9 mouse cellular contexts compared by ENCODE assay signal in genomic region chr11:87519260-87519659, GRCm38 (mm10). TPM values are rescaled to one million over a fixed set of nuclear protein-coding genes. Genes with fewer than 3 reads are reported as not detected.
DNase-seq lines count a peak whose midpoint lies in the region; ATAC-seq and TF ChIP-seq lines count a peak whose summit lies in the region.
"Had no signal": no experiment of that assay in that cellular context is flagged by ENCODE, and none has a peak within 500 bp of the region (broad histone marks: within the 10 kb centered on the region; RNA-seq: fewer than 3 reads in every experiment).

No protein-coding gene starts in this region.

- peak; percentile 27 for DNase-seq in forebrain, postnatal 0 days
- DNase-seq in right cerebral cortex, adult 18-20 months: peak; percentile 12
- no peak for DNase-seq in right cerebral cortex, postnatal 4 days
- DNase-seq in cerebellum, adult 9-10 months: peak; percentile 36
- DNase-seq in lung, adult 2 months: peak; percentile 15
- peak; percentile 64 for DNase-seq in splenic B cell, adult 2 months (ENCODE audit: low read depth, low spot score)

- no peaks in the 10 kb centered on the region for H3K9me3 ChIP-seq in forebrain, postnatal 0 days (ENCODE audit: low read length)
- no peaks in the 10 kb centered on the region for H3K9me3 ChIP-seq in forebrain, embryonic 16.5 days (ENCODE audit: control insufficient read depth, low read length)

- H3K4me1 ChIP-seq in forebrain, postnatal 0 days (ENCODE audit: insufficient read depth): no peaks in the 10 kb centered on the region
- no peaks in the 10 kb centered on the region for H3K4me1 ChIP-seq in forebrain, embryonic 16.5 days (replicated peaks; ENCODE audit: control insufficient read depth, insufficient read depth, low read length)
- H3K4me1 ChIP-seq in lung, adult 2 months (ENCODE audit: control insufficient read depth, insufficient read depth, low read length): no peaks in the 10 kb centered on the region; the same call in none of the 2 replicates

- no peak for ATAC-seq in forebrain, postnatal 0 days
- ATAC-seq in forebrain, embryonic 16.5 days: no peak
- ATAC-seq in hematopoietic stem cell, adult 5-6 weeks (replicated peaks in 1 of 2; ENCODE audit: insufficient read depth in 1 of 2, low FRiP score in 2 of 2, low TSS enrichment in 1 of 2, low read depth in 1 of 2, poor library complexity in 2 of 2, severe bottlenecking in 2 of 2): peak; percentile 85 to 88

- H3K36me3 ChIP-seq in forebrain, postnatal 0 days (ENCODE audit: insufficient read depth): no peaks in the 10 kb centered on the region
- H3K36me3 ChIP-seq in forebrain, embryonic 16.5 days (ENCODE audit: control insufficient read depth, insufficient read depth): no peaks in the 10 kb centered on the region
- no peaks in the 10 kb centered on the region for H3K36me3 ChIP-seq in splenic B cell, adult 2 months (ENCODE audit: control insufficient read depth, insufficient read depth, low read length, poor library complexity, severe bottlenecking)

- no peak overlapping the region for H3K9ac ChIP-seq in forebrain, postnatal 0 days
- H3K9ac ChIP-seq in forebrain, embryonic 16.5 days (replicated peaks; ENCODE audit: low read depth, low read length): no peak overlapping the region

- H3K27ac ChIP-seq in forebrain, postnatal 0 days (ENCODE audit: low read depth, low read length): no peak overlapping the region
- no peak overlapping the region for H3K27ac ChIP-seq in forebrain, embryonic 16.5 days (ENCODE audit: low read length)
- H3K27ac ChIP-seq: macrophage had no signal

- WGBS in forebrain, postnatal 0 days: 4% methylated on average over 2 of the region's 2 CpGs
- 7% methylated on average over 2 of the region's 2 CpGs for WGBS in forebrain, embryonic 16.5 days
- WGBS in lung, adult 2 months: 11% methylated on average over 2 of the region's 2 CpGs

- H3K4me3 ChIP-seq in forebrain, postnatal 0 days (ENCODE audit: low read depth, low read length): no peak overlapping the region
- H3K4me3 ChIP-seq in forebrain, embryonic 16.5 days (replicated peaks; ENCODE audit: low read length): no peak overlapping the region
- no peak overlapping the region for H3K4me3 ChIP-seq in lung, adult 2 months (replicated peaks; ENCODE audit: extremely low read depth, low read depth, low read length)

- peak; percentile 74 for TF ChIP-seq CTCF in forebrain, postnatal 0 days (IDR thresholded peaks at IDR 0.05; ENCODE audit: low read depth)
- TF ChIP-seq CTCF in lung, adult 2 months (IDR thresholded peaks at IDR 0.05; ENCODE audit: insufficient read depth, low read length): peak; percentile 74

- H3K4me2 ChIP-seq in forebrain, postnatal 0 days (ENCODE audit: low read depth): no peak overlapping the region
- H3K4me2 ChIP-seq in forebrain, embryonic 16.5 days (ENCODE audit: low read length): no peak overlapping the region

- TF ChIP-seq POLR2A in lung, adult 2 months (IDR thresholded peaks at IDR 0.05; ENCODE audit: borderline replicate concordance, extremely low read depth, low read depth, low read length): no peak

- no peaks in the 10 kb centered on the region for H3K27me3 ChIP-seq in forebrain, postnatal 0 days (ENCODE audit: insufficient read depth, low read length)
- no peaks in the 10 kb centered on the region for H3K27me3 ChIP-seq in forebrain, embryonic 16.5 days (replicated peaks; ENCODE audit: control insufficient read depth, insufficient read depth, low read length)
- H3K27me3 ChIP-seq in splenic B cell, adult 2 months (ENCODE audit: control insufficient read depth, insufficient read depth, low read length, poor library complexity, severe bottlenecking): no peaks in the 10 kb centered on the region

RNA-seq across cellular contexts. Expression of gene Gm11492, which starts 47.2 kb away (rescaled TPM):
- total RNA-seq in forebrain, postnatal 0 days (2014; rRNA removed): not detected in 2 replicates
- not detected in 2 replicates for polyA plus RNA-seq in forebrain, postnatal 0 days (2015; fragmentation: Nextera tagmentation; extraction: Ambion mirVana)
- polyA plus RNA-seq in forebrain, embryonic 16.5 days (2015; fragmentation: Nextera tagmentation; extraction: Ambion mirVana): not detected in 2 replicates
- total RNA-seq in hematopoietic stem cell, adult 5-6 weeks (2017): not detected in 2 replicates
- polyA plus RNA-seq in lung, adult 2 months (2012; rRNA removed): not detected in 2 replicates
- polyA plus RNA-seq: macrophage had no signal

RNA-seq across cellular contexts. Expression of gene Sept4, which starts 49.4 kb away (rescaled TPM):
- 19.9 and 22.5 TPM in 2 replicates for total RNA-seq in forebrain, postnatal 0 days (2014; rRNA removed)
- 33.5 and 34.2 TPM in 2 replicates for polyA plus RNA-seq in forebrain, postnatal 0 days (2015; fragmentation: Nextera tagmentation; extraction: Ambion mirVana)
- polyA plus RNA-seq in forebrain, embryonic 16.5 days (2015; fragmentation: Nextera tagmentation; extraction: Ambion mirVana): 21.9 and 22.9 TPM in 2 replicates
- 7.6 and 12.0 TPM in 2 replicates for total RNA-seq in hematopoietic stem cell, adult 5-6 weeks (2017)
- polyA plus RNA-seq in lung, adult 2 months (2012; rRNA removed): 149 and 238 TPM in 2 replicates
- polyA plus RNA-seq: macrophage had no signal

Comparison
In these comparisons a context has a peak if more than half of its experiments do, and no peak if none do; other contexts are left out.
1. ATAC-seq: peak in hematopoietic stem cell, adult 5-6 weeks (2 of 2); none in forebrain, postnatal 0 days (single experiment) and forebrain, embryonic 16.5 days (single experiment).